Mouse (Mus musculus) retina, postnatal 7 days (tissue): ENCODE measurements around the gene Evl.

Experiments used
- DNase-seq: peaks from one replicate; pipeline ENCODE4 v3.0.0-alpha.2; 2012; ENCODE audit warnings: low read depth, low spot score

The Evl gene

DNA sequence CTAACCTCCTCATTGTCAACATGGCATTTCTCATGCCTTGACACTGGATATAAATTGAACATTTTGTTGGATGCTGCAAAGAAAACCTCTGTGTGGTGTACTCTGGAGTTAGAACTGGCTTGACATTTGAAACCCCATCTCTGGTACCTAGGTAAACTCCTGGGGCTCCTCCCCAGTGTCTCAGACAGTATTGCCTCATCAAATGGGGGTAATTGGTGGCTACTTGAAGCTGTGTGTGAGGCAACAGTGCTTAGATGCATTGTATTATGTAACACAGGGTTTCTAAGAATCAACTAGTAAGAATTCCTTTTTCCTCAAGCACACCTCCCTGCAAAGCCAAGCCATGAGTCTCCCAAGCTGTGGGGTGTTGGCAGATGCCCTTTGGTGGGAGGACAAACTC, 93.3 kb downstream of the Evl start:
- no peak for DNase-seq

DNA sequence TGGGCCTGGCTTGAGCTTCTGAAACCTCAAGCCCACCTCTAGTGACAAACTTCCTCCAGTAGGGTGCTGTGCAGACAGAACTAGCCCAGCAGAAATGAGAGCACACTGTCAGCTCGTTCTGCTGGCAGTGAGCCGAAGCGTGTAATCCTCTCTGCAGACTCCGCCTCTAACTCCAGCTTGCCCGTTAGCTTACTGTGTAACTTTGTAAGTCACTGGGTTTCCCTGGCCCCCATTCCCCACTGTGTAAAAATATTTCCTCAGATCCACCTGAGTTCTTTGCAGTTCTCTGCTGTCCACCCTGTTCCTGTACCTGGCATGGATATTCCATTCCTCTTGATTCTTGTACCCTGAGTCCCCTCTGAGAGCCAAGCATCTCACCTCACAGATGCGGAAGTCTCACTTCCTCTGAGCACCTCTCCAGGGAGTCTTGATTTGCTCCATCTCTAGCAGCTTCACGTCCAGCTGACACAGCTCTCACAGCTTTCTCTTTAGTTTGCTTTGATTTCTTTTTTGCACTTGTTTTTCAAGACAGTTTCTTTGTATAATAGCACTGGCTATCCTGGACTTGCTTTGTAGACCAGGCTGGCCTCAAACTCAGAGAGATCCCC, 96.6 kb downstream of the Evl start:
- DNase-seq: peak; percentile 55

DNA sequence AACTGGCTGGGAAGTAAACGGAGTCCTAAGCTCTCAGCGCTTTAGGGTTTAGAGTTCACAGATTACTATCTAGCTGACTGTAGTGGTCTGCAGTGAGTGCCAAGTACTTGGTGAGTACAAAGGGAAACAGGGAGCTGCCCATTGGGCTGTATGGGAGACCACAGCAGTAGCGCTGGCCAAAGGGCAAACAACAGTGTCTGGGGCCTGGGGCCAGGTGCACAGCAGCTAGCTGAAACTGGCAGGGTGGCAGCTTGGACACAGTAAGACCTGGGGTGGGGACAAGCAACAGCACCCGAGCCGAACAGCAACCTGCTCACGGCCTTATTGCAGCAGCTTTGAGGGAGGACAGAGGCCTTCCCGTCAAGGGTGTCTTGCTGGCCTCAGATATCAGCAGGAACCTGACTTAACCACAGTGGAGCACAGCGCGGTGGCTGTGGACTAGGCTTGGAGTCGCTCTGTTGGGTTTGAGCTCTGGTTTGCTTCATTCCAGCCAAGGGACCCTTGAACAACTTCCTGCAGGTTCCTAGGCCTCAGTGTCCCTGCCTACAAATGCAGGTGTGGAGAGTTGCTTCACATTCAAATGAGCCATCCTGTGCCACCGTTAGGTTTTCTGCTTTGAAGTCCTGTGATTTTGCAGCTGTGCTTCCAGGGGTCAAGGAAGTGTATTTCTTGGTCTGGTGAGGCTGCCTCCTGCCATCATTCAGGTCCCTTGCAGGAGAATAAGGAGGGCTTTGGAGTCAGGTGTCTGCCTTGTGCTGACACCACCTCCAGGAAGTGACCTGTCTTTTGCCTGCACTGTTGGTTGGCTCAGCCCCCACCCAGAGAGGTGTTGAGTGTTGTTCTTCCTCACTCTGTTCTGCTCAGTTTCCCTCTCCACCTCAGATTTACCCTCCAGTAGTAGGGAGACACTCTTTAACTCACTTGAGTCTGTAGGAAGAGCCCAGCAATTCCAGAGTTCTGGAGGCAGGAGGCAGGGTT, 99.1 kb downstream of the Evl start:
- no peak for DNase-seq

DNA sequence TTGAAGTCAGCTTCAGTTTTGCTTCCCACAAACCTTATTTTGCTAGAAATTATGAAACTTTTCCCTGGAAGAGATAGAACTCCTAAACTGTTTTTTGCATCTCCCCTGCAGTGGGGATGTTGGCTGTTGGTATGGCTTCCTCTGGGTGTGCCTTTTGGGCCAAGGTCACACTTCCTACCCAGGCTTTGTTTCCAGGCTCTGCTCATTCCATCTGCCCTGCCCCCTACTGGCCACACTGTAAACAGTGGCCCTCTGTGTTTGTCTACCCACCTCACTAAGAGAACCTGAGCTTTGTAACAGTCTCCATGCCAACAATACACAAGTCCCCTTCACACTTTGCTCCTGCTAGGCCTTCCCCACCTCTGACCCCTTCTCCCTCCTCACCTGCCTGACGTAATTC, 102.8 kb downstream of the Evl start:
- DNase-seq: no peak

DNA sequence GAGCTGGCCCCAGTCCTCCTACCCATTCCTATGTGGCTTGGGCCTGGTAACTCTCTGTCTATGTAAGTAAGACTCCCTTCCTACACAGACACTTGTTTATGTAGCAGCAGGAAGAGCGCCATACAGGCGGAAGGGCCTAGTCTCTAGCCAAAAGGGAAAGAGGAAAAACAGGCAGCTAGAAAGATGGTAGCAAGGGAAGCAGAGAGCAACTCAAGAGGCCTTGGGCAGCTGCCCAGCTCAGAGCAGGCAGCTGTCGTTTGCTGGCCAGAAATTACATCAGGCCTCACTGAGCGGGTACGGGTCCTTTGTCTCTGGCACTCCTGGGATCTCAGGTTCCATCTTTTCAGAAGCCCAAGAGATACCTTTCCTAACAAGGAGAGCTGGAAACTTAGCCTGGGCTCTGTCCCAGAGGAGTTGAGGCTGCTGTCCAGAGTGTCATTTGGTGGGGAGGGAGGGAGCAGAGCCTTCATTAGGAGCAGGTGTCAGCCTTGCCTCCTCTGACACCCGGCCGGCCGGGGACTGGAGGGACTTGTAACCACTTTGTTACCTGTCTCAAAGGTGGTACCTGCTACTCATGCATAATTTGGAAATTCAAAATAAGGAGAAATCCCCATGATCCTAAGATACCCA, 114.2 kb downstream of the Evl start:
- DNase-seq: no peak

DNA sequence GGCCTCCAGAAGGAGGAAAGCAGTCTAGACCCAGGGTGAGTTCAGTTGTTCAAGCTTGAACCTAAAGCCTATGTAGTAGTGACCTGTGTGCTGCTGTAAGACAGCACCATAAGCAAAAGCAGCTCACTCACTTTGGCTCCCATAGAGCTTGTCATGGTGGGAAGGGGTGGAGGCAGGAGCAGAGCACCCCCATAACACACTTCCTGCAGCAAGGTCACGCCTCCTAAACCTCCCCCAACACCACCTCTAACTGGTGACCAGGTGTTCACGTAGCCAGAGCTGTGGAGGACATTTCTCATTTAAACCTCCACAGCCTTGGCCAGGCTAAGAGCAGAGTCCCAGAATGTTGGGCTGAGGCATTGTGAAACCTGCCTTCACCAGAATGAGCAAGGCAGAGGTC, 117.0 kb downstream of the Evl start:
- no peak for DNase-seq

DNA sequence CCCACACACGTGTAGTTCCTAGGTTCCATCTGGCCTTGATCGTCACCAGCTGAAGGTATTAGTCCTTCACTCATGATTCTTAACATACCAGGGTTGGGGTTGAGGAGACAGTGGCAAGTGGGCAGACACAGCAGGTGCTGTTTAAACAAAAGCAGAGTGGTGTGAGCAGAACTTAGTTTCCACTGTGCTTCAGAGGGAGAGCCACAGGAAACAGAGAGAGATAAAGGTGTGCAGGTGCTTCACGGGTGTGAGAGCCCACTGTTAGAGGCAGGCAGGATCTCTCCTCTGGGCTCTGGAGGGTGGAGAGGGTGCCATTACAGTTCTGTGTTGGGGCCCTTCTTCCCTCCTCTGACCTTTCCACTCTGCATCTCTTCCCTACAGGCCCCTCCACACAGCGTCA, 118.4 kb downstream of the Evl start:
- DNase-seq: no peak

DNA sequence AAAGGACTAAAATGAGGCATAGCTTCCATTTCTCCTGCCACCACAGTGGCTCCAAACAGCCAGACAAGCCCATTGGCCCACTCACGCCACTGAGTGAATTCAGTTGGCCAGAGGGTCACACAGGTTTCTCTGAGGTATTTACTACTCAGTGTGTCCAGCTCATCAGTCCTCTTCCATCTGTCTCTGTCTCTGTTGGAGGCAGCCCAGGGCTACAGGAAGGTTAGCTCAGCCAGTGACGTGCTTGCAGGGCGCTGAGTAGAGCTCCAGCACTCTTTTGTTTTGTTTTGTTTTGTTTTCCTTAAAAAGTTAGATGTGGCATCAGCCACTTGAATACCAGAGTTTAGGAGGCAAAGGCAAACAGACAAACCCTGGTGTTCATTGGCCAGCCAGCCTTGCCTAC, 119.0 kb downstream of the Evl start:
- DNase-seq: no peak

DNA sequence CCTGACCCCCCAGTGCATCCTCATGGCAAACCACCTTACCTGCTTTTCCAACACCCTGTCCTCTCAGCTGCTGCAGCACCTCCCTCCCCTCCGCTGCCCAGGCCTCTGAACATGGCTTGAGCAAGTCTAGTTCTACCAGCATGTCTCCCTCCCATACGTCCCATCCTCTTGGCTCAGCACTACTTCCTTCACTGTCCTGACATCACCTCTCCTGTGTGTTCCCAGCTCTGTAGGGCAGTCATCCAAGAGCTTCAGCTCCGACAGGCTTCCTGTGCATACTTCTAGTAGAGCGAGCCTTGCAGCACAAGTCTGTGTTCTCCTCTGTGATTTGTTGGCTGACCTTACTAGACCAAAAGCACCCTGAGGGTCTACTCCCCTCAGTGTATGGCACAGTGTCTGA, 120.0 kb downstream of the Evl start:
- no peak for DNase-seq

DNA sequence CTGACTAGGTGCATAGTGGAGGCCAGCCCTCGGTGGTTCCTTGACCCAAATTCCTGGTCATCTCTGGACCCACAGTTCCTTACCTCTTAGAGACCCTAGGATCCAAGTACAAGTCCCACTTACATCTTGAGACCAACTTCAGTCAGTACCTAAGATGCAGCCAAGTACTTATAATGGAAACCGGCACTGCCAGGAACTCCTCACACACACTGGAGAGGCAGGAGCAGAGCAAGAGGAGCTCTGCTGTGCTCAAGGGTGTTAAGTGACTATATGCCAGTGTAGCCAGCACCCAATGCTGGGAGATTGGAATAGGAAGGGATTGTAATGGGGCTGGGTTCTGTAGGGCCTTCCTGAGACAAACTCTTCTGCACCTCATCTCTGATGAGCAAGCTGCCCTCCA, 120.4 kb downstream of the Evl start:
- no peak for DNase-seq

DNA sequence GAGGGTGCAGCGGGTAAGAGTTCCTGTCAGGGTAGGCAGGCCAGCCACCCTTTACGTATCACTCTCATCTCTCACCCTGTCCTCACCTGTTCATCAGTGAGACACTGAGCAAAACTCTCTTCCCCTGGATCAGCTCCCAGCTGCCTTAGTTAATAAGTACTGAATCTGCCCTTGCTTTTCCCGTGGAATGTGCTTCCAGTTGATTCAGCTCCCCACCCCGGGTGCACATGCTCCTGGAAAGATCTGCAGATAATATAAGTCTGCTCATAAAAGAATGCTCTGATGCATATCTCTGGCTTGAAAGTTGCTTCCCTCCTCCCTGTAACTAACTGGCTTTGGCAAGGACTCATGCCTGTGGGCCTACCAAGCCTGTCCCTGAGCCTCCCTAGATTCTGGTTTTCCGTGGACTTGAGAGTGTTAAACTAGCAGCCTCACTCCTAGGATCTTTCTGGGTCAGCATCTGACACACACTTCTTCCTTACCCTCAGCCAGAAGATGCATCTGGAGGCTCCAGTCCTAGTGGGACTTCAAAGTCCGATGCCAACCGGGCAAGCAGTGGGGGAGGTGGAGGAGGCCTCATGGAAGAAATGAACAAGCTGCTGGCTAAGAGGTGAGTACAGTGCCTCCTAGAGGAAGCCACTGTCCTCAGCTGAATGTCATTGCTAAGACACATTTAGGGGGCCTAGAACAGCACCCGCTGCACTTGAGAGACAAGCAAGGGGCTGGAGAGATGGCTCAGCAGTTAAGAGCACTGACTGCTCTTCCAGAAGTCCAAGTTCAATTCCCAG, 121.3 kb downstream of the Evl start:
- DNase-seq: no peak

DNA sequence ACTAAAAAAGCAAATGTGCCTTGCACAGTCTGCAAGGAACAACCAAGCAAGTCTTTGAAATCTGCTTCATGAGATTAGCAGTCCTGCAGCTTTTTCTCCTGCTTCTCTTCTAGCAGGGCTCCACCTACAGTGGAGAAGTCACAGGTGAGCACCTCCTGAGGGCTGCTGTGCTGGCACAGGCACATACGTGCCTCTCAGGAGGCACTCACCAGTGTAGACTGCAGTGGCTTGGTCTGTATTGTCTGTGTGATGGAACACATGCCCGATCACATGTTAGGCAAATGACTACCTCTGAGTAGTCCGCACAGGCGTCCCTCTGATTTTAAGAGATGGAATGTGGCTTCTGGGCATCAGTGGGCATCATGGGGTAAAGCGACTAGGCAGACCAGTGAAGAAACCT, 122.6 kb downstream of the Evl start:
- DNase-seq: no peak

DNA sequence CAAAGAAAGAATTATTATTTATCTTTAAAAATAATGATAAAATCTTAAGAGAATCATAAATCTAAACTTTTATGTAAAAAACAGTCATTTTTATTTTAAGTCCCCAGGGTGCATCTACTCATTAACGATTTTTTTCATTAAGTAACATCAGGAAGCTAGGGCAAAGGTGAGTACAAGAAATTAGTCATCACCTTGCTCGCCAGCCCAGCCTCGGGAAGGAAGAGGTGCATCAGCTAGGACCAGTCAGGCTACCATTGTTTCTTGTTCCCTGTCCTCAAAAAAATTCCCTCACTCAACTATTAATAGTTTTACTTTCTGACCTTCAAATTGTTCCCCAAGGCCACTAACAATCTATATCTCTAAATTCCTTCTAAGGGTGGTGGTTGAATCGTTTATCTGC, 123.8 kb downstream of the Evl start:
- no peak for DNase-seq

DNA sequence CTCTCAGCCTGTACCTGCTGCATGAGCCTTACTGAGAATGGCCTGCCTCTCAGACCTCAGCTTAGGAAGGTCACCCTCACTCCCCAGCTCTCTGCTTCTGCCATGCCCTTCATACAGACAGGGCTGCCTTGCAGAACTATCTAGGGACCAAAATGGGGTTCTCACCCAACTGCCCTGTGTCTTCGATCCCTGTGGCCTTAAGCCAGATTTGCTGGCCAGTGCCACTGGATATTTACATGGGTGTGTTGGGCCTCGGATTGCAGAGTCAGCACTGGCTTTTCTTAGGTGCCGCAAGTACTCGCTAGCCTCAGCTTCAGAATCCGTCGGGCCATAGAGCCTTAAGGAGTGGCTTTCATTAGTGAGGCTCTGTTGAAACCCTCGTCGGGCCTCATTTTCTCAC, 126.3 kb downstream of the Evl start:
- no peak for DNase-seq

DNA sequence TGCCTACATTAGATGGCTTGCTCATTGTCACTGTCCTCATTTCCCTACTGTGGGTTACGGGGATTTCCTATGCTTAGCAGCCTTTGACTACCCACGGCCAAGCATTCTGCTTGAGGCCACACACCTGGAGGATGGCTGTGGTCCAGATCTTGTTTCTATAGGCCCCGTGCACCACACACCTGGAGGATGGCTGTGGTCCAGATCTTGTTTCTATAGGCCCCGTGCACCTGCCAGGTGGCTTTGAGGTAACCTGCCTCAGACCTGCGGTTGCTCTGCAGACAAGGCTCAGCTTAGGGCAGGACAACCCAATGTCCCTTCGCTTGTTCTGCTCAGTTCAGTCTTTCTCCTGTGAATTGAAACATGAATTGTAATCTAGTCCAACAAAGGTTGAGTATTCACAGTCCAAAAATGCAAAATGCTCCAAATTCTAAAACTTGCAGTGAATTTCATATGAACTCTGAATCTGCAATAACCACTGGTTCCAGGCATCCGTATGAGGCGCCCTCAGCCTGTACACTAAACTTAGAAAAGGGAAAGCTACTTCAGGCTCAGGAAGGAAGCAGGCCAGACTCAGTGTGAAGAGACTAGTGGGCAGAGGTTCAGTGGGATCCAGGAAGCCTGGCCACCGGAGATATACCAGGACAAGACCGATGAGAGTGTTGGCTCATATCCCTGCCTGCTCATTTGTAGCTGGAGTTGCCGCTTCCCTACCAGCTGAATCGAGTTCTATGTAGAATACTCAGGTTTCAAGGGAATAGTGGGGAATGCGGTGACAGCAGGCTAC, 127.9 kb downstream of the Evl start:
- DNase-seq: no peak

DNA sequence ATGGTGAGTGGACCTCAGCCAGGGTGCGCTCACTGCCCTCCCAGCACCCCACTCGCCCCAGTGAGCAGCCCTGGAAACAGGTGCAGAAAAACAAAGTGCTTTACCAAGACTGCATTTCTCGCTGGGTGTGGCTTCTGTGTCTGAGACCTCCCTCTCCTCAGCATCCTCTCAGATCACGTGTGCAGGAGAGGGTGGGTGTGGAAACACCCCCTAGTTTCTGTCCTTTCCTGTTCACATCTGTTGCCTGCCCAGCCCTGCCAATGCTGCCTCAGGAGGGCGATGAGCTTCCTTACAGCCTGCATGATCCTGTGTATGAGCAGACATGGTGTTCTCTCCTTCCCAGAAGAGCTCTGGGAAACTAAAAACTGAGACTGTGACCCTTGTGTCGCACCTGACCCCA, 131.9 kb downstream of the Evl start:
- DNase-seq: no peak

DNA sequence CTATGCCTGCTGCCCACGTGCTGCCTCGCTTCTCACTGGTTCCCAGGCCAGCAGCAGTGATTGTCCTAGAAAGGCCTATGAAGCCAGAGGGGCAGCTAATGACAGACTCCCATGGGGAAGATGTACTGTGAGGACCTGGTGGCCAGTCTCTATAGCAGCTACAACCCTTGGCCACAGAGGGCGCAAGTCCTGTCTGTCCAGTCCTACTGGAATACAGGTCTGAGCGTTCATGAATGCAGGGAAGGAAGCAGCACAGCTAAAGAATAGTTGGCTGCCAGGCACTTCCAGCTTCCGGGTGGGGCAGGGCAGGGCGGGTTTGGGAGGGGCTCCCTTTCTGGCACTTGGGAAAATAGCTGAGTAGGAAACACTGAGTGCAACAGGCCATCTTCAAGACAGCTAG, 132.4 kb downstream of the Evl start:
- DNase-seq: no peak

DNA sequence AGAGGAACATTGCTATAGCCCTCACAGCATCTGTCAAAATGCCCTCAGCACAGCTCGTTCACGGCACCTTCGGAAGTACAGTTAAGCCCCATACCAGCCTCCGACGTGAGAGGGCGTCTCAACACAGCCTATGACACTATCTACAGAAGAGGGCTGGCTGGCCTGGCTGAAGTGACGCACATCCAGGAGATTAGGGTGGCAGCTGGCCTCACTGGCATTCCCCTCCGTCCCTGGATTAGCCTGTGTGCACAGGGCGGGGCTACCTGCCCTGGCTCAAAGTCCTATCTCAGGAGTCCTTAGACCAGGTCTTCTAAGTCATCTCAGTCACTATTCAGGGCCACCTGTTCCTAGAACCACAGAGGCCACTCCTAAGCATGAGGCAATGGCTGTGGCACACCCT, 134.6 kb downstream of the Evl start:
- DNase-seq: peak; percentile 68

DNA sequence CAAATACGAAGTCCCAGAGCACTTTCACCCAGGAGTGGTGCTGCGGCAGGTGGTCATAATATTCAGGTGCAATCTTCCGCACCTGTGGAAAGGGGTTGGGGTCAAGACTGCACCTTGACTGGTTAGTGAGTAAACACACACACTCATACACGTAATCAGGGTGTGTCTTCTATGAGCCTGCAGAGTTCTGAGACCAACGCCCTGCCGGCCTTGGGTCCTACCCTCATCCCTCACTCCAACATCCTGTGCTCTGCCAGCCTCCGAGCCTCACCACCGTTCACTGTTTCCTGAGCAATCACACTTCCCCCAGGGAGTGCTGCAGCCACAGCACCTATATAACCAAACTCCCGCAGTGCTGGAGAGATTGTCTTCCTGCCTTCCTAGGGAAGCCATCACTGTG, 136.0 kb downstream of the Evl start:
- DNase-seq: no peak

DNA sequence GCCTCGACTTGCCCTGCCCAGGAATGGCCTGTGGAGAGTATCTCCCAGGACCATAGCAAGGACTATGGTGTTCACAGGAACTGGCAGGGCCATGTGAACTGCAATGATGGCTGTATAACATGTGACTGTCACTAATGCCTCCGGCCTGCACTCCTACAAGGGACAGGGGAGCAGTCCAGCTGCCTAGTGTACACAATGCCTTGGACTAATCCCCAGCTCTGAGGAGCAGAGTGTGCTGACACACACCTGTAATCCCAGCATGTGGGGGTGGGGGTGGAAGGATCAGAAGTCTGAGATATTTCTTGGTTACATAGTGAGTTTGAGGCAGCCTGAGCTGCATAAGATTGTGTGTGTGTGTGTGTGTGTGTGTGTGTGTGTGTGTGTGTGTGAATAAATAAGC, 139.1 kb downstream of the Evl start:
- peak; percentile 20 for DNase-seq

DNA sequence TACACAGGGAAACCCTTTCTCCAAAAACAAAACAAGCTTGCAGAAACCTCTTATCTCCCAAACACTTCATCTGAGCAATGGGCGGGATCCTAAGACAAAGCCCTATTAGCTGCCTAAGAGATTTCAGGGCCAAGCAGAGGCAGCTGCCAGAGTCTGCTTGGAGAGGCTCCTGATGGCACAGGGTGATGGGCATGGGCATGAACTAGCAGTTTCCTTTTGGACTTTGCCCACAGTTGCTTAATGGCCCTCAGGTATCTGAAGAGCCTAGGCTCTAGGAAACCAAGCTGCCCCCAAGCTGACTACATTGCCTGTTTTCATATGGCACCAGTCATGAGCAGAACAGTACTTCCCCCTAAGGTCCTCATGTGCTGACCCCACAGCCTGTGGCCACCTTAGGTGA, 139.7 kb downstream of the Evl start:
- no peak for DNase-seq
